ENCODE assay signal across 9 mouse cellular contexts in genomic region chr1:136126895-136127294, GRCm38 (mm10). TPM values are rescaled to one million over a fixed set of nuclear protein-coding genes. Genes with fewer than 3 reads are reported as not detected.
DNase-seq lines count a peak whose midpoint lies in the region; TF ChIP-seq lines count a peak whose summit lies in the region.
"Had no signal": no experiment of that assay in that cellular context is flagged by ENCODE, and none has a peak within 500 bp of the region (broad histone marks: within the 10 kb centered on the region; RNA-seq: fewer than 3 reads in every experiment).

No protein-coding gene starts in this region.

- peak; percentile 52 for DNase-seq in ovary, adult 18-20 months (ENCODE audit: low spot score)
- DNase-seq in ovary, postnatal 10 days (ENCODE audit: low spot score) = no peak
- peak; percentile 48 to 50 for DNase-seq in kidney, adult 8-10 months
- DNase-seq in cerebellum, postnatal 10 days = no peak
- no peak for DNase-seq in midbrain, embryonic 10.5 days (ENCODE audit: low spot score)
- no peak for DNase-seq in layer of hippocampus, postnatal 25 days (ENCODE audit: extremely low spot score in 1 of 2, low spot score in 1 of 2)

- H3K9me3 ChIP-seq in midbrain, embryonic 10.5 days (replicated peaks) = no peaks in the 10 kb centered on the region
- H3K9me3 ChIP-seq: midbrain, embryonic 12.5 days had no signal

- H3K27ac ChIP-seq in embryonic fibroblast, embryonic 13.5 days (ENCODE audit: insufficient read depth, low read length) = peak overlapping the region; percentile 84
- H3K27ac ChIP-seq in small intestine, adult 2 months (ENCODE audit: insufficient read depth, low read depth, low read length) = peak overlapping the region; percentile 79
- no peak overlapping the region for H3K27ac ChIP-seq in midbrain, embryonic 10.5 days (replicated peaks)
- H3K27ac ChIP-seq: midbrain, embryonic 12.5 days had no signal

- no peak overlapping the region for H3K4me3 ChIP-seq in embryonic fibroblast, embryonic 13.5 days (ENCODE audit: insufficient read depth, low read length)
- H3K4me3 ChIP-seq in small intestine, adult 2 months (ENCODE audit: low read depth, low read length) = no peak overlapping the region
- no peak overlapping the region for H3K4me3 ChIP-seq in midbrain, embryonic 10.5 days
- H3K4me3 ChIP-seq: midbrain, embryonic 12.5 days had no signal

- no peaks in the 10 kb centered on the region for H3K36me3 ChIP-seq in small intestine, adult 2 months (ENCODE audit: control insufficient read depth, insufficient read depth, low read length)
- no peaks in the 10 kb centered on the region for H3K36me3 ChIP-seq in midbrain, embryonic 10.5 days
- H3K36me3 ChIP-seq: midbrain, embryonic 12.5 days had no signal

- WGBS in small intestine, adult 2 months = 38% methylated on average over 10 of the region's 10 CpGs
- 90% methylated on average over 10 of the region's 10 CpGs for WGBS in midbrain, embryonic 10.5 days

- no peaks in the 10 kb centered on the region for H3K27me3 ChIP-seq in small intestine, adult 2 months (ENCODE audit: control insufficient read depth, insufficient read depth, low read length)
- H3K27me3 ChIP-seq in midbrain, embryonic 10.5 days (ENCODE audit: low read depth, poor library complexity, severe bottlenecking) = peaks cover 24% of the 10 kb centered on the region

- TF ChIP-seq CTCF in embryonic fibroblast, embryonic 13.5 days (IDR thresholded peaks at IDR 0.05; ENCODE audit: borderline replicate concordance, insufficient read depth, low read length) = no peak
- no peak for TF ChIP-seq CTCF in small intestine, adult 2 months (IDR thresholded peaks at IDR 0.05; ENCODE audit: extremely low read depth, insufficient read length, insufficient replicate concordance, low read depth, low read length)

- H3K4me1 ChIP-seq in embryonic fibroblast, embryonic 13.5 days (ENCODE audit: control insufficient read depth, insufficient read depth, low read length) = peaks cover 29% of the 10 kb centered on the region
- peaks cover 36% of the 10 kb centered on the region for H3K4me1 ChIP-seq in small intestine, adult 2 months (ENCODE audit: control insufficient read depth, insufficient read depth, insufficient read length, low read length)
- H3K4me1 ChIP-seq in midbrain, embryonic 10.5 days = peaks cover 32% of the 10 kb centered on the region

- TF ChIP-seq POLR2A in embryonic fibroblast, embryonic 13.5 days (IDR thresholded peaks at IDR 0.05; ENCODE audit: low read depth, low read length) = no peak; the same call in 1 of the 2 replicates
- TF ChIP-seq POLR2A in small intestine, adult 2 months (IDR thresholded peaks at IDR 0.05; ENCODE audit: low read depth, low read length) = no peak

RNA-seq across cellular contexts. Expression of gene Kif21b, which starts 4.3 kb away (rescaled TPM):
- polyA plus RNA-seq in embryonic fibroblast, embryonic 13.5 days (2011; ENCODE audit: insufficient read length, low read depth, missing spikeins) = 14.1 and 19.4 TPM in 2 replicates
- polyA plus RNA-seq in small intestine, adult 2 months (2012; rRNA removed) = 12.4 and 28.6 TPM in 2 replicates
- 4.9 and 9.5 TPM in 2 replicates for polyA plus RNA-seq in midbrain, embryonic 10.5 days (2016; fragmentation: Nextera tagmentation; extraction: Ambion mirVana)
- total RNA-seq in layer of hippocampus, postnatal 25 days (2021) = 10 to 100 TPM; 35.0 to 54.8 TPM

Comparison
In these comparisons a context has a peak if more than half of its experiments do, and no peak if none do; other contexts are left out.
1. DNase-seq: peak in ovary, adult 18-20 months (single experiment) and kidney, adult 8-10 months (2 of 2); none in ovary, postnatal 10 days (single experiment), cerebellum, postnatal 10 days (0 of 2), midbrain, embryonic 10.5 days (single experiment) and layer of hippocampus, postnatal 25 days (0 of 2).